Mouse (Mus musculus) thymus, postnatal 0 days (tissue): Measurements from ENCODE around the gene Rnf144b. TPM values are rescaled to one million over a fixed set of nuclear protein-coding genes. Genes with fewer than 3 reads are reported as not detected.

Source experiments
- DNase-seq: peaks from one replicate; pipeline ENCODE4 v3.0.0-alpha.2; 2015; ENCODE audit warnings: low spot score
- polyA plus RNA-seq: library from polyadenylated mRNA; unstranded; fragments of >200 nt; fragmentation: Nextera tagmentation; extraction: Ambion mirVana; gene quantifications from 2 replicates; pipeline ENCODE4 v1.2.1, GENCODE M21; 2015

Rnf144b gene
- polyA plus RNA-seq, 1 experiment from 2014 or later: 1.2 TPM

- no peak for DNase-seq
Observed at GRCm38 (mm10) chr13:47124449-47124848, 2.0 kb downstream of the Rnf144b start.

DNA sequence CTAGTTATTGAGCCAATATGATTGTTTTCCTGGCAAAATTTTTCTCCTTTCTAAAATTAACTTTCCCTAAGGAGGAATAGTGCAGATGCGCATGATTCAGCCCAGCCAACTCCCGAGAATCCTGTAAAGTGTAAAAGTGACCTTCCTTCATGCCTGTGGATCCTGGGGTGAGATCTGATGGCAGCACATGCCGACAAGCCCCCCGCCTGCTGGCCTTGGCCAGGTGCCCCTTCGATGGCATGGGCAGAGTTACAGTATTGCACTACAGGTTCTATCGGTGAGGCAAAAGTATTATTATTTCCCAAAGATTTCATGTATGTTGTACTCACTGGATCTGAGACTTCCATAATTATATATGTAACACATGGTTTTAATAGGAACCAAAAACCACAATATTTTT is 2.5 kb downstream of the Rnf144b start:
- no peak for DNase-seq

- DNase-seq: no peak
Observed at GRCm38 (mm10) chr13:47125595-47125994, 3.1 kb downstream of the Rnf144b start.

DNA sequence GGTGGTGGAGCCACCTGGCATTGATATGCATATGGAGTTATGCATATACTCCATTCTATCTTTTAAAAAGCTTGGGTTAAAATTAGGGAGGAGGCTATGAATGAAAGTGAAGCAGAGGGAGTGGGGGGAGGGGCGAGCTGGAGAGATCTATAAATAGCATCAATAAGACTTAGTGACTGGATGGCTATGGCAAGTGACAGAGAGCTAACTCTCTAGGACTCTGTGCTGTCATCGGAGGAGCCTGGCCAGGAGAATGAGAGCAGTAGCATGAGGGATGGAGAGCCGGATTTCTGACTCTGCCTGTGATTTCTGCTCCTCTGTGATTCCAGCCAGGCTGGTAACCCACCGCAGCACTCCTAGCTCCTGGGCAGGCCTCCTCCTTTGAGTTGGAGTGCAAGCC is 6.6 kb downstream of the Rnf144b start:
- no peak for DNase-seq

GRCm38 (mm10) chr13:47133058-47133457 is 10.6 kb downstream of the Rnf144b start:
- DNase-seq: no peak

- DNase-seq: no peak
Observed at GRCm38 (mm10) chr13:47134836-47135235, 12.4 kb downstream of the Rnf144b start.

GRCm38 (mm10) chr13:47135741-47136140 is 13.3 kb downstream of the Rnf144b start:
- no peak for DNase-seq

- DNase-seq: no peak
Observed at GRCm38 (mm10) chr13:47142764-47143163, 20.3 kb downstream of the Rnf144b start.

DNA sequence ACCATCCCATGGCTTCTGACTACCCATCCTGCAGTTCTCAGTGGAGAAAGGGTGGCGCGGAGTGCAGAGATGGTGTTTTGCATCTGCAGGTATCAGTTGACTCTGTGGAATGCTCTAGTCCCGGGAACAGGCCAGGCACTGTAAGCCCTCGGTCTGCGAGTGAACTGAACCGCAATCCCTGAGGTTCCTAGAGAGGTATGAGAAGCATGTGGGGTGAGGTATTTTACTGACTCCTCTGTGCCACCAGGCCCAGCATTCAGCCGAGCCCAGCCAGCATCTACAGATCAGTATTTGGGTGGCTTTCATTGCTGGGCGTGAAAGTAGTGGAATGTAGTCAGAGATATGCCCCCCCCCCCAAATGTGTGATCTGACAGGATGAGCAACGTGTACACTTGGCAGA is 23.5 kb downstream of the Rnf144b start:
- DNase-seq: no peak

DNA sequence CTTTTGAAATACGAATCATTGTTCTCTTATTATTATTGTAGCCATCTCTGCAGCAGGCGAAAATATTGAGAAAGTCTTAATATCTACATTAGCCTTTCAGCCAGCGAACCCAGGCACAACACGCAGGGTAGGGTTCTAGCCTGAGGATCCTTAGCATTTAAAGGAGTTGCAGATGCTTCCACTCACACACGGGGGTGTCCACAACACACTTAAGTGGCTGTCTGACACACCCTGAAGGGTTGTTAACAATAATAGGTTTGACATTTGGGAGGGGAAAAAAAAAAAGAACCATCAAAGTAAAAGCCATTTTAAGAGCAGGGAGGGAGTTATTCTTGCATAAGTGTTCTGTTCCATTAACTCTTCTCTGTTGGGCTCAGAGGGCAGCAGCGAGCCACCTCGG is 23.9 kb downstream of the Rnf144b start:
- no peak for DNase-seq

DNA sequence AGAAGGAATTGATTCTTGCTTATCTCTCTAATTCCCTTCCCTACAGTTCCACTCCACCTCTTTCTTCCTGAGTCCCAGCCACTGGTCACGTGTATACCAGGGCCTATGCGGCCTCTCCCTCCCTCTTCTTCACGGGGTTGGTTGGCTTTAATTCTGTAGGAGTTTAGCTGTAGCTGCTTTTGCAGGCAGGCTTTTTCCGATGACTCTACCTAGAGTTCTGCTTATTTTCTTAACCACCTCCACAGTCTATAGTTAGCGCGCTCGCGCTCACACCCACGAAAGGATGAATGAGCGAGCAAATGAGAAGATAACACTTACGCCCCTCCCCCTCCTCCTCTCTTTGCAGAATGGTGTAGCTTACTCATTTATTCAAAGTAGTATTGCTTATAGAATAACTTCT is 26.1 kb downstream of the Rnf144b start:
- DNase-seq: no peak

DNA sequence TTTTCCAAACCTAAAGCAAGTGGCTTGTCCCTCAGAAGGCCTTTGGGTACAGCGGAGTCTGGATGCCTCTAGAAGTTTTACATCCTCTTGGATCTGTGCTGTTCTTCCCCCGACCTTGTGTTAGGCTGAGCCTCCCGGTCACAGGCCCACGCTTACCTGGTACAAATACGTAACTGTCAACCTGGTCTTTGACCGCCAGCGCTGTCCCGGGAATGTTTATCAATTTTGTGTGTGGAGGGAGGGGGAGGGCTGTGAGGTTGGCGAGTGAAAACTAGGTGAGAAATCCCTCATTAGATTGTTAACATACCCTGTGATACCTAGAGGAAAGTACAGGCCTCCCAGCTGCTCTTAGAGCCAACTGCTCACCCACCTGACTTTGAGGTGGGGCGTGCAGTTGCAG is 27.5 kb downstream of the Rnf144b start:
- no peak for DNase-seq

DNA sequence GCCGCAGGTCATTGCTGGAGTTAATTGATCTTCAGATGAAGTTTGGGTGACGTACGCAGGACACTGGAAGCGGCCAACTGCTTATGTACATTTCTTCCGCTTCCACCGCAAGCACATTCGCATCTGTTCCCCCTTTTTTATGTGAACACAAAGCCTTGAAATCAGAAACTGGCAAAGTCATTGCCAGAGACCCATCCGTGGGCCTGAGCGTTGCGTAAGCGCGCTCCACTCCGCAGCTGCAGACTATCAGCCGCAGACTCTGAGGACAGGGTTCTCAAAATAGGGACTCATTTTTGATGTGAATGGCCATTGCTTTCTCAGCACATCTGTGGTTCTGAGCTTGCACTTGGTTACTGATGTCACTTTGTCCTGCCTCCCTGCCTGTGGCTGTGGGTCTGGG is 28.6 kb downstream of the Rnf144b start:
- no peak for DNase-seq

DNA sequence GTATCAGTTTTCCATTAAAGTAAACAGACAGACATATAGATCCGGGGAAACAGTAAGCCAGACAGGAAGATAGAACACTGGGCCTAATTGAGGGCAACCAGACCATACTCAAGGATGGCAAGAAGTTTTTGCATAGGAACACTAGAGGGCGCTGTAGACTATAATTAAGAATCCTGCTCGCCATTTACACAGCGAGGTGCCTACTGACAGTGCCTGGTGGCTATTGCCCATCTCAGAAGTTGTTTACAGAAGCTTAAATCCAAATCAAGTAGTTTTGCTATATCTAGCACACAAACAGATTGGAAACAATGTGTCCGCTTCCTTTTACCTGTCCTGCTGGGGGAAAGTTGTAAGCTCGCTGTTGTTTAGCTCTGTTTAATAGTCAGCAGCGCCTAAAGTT is 29.9 kb downstream of the Rnf144b start:
- DNase-seq: peak; percentile 53

DNA sequence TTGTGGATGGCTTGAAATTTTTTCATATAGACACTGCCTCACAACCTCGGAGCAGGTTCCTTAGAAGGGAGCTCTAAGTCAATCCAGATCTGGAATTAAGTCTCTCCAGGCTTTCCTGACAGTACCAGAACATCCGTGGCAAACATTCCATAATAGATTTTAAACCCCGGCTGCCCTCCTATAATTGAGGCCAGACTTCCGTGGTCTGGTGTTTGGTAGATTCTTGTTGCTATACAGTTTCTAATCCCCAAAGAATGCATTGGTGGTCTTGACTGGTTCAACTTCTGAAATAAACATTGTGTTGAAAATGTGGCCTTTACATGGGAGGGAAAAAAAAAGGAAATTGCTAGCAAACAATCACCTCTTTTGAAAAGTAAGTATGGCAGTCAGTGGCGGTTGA is 30.8 kb downstream of the Rnf144b start:
- DNase-seq: no peak

GRCm38 (mm10) chr13:47154866-47155265 is 32.4 kb downstream of the Rnf144b start:
- no peak for DNase-seq

DNA sequence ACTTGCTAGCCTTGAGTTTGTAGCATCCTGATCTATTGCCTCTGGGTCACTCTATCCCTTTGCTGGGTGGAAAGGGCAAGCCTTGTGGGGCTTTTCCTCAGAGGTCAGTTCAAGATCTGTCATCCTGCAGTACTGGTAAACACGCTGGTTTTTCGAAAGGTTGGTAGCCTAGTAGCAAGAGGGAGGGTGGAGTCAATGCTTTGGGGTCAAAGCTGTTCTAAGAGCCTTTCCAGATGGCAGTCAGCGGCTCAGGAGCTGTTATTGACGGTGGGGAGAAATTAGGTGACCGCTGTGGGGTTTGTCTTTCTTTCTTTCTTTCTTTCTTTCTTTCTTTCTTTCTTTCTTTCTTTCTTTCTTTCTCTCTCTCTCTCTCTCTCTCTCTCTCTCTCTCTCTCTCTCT is 34.4 kb downstream of the Rnf144b start:
- DNase-seq: no peak

DNA sequence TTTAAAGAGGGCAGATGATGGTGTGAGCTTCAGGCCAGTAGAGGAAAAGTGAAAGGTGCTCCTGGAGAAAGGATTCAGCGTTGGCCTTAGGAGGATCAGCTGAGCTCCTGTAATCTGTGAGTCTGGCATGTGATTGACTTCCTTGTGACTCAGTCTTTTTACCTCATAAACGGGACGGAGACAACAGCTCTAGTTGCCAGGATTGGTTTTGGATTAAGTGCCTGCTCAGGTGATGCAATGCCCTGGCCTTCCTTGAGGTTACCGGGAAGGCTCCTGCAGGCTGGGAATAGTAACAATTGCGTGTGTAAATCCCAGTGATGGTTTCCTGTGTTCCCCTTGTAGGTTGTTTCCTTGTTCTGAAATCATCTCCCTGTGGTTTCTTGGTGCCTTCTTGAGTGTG is 39.5 kb downstream of the Rnf144b start:
- no peak for DNase-seq

DNA sequence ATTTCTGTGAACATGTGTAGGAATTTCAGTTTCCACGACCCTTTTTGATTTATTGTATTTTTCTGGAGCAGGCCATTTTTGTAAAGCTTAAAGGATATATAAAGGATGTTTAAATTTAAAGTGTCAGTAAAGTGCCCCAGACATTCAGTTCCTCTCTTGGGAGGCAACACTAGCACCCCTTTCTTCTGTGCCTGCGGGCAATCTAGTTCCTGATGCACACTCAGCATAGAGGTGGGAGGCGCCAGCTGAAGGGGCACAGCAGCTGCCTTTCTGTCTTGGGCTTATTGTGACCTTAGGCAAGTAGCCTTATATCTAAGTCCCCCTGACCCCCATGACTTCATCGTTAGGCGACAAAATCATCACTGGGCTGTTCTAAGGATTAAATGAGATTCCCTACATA is 42.3 kb downstream of the Rnf144b start:
- DNase-seq: no peak

DNA sequence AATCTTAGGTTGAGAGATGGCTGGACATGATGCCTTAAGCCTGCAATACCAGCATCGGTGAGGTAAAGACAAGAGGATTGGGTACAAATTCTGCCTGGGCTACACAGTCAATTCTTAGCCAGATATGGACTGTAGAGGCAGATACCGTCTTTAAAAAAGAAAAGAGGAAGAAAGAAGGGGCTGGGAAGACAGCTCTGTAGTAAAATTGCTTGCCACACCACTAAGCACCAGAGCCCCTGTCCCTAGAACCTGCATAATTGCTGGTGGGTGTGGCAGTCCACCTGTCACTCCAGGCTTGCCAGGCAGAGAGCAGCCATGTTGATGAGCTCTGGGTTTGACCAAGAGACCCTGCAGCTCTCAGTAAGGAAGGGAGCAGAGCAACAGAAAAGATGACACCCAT is 42.8 kb downstream of the Rnf144b start:
- DNase-seq: no peak

DNA sequence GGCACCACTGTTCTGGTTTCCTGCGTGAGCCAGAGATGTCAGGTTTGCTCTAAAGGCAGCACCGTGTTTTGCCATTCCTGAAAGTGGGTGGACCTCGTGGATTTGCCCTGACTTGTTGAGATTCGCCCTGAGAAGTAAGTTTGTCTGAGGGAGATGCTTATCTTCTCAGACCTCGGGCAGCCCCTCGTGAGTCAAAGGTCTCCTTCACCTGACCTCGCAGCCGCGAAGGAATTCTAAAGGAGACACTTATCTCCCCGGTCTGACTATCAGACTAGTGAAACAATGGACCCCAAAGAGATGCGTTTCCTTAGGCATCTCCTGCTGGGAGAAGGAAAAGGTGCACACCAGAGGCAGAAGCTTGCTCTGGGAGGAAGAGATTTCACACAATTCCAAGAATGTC is 46.0 kb downstream of the Rnf144b start:
- no peak for DNase-seq

GRCm38 (mm10) chr13:47170026-47170425 is 47.6 kb downstream of the Rnf144b start:
- DNase-seq: no peak

DNA sequence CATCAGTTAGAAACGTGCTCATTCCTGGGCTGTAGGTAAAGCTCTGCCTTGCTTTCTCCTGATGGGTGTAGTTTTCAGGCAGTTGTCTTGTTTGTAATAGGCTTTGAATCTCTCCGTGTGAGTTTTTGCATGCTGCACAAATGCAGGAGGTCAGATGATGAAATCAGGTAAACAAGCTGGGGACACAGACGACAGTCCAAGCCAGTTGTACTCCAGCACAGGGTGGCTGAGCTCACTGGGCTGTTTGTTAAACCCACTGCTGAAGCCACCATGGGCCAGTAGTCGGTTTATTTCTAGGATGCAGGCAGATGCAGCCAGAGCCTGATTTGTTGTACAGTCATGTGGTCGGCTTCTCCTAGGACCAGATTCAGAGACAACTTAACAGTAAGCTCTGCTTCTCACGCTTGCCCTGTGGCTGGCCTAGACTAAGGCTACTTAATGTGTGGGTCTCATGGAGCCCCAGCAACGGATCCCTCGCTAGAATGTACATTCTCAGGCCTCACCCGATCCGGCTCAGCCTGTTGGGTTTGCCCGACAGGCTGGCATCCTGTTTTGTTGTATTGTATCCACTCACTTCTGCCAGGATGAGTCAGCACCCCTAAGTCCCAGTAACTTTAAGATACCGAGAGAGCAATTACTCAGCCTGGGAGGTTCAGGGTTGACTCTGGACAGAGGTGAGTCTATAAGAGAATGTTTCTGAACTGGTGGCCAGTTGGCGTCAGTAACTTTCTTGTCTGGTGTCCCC is 48.5 kb downstream of the Rnf144b start:
- no peak for DNase-seq

DNA sequence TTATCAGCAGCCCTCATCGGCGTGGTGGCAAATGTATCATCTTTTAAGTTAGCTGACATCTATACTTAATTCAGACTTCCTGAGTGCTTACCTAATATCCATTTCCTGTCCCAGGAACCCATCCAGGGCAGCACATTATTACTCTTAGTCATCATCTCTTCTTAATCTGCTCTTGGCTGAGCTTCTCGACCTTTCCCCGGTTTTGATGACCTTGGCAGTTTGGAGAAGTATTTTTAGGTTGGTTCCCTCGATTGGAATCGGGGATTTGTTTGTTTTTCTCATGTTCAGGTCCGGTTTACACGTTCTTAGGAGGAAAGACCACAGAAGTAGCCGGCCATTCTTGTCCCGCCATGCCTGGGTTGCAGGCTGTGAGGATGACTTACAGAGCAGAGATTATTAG is 50.4 kb downstream of the Rnf144b start:
- DNase-seq: no peak
